Mouse (Mus musculus) embryonic stem cell, embryonic (primary cell): Measurements from ENCODE around the gene Hist2h3c1.

Experiments
- CTCF ChIA-PET, 4 experiments: fragments of 300-600 bp in 2 of 4; fragments of 350-600 bp in 2 of 4; sonication (Branson Sonifier 250); formaldehyde crosslinking; loops; one replicate each; lab custom pipeline; 2022; ENCODE audit warnings: inconsistent platforms in 2 of 4; lab: Charles Lee
- POLR2A ChIA-PET, 4 experiments: fragments of 300-600 bp in 2 of 4; fragments of 350-600 bp in 2 of 4; sonication (Branson Sonifier 250); formaldehyde crosslinking; loops; one replicate each; lab custom pipeline; 2022; ENCODE audit warnings: antibody characterized with exemption in 4 of 4, inconsistent platforms in 1 of 4; lab: Charles Lee

Hist2h3c1 gene

DNA sequence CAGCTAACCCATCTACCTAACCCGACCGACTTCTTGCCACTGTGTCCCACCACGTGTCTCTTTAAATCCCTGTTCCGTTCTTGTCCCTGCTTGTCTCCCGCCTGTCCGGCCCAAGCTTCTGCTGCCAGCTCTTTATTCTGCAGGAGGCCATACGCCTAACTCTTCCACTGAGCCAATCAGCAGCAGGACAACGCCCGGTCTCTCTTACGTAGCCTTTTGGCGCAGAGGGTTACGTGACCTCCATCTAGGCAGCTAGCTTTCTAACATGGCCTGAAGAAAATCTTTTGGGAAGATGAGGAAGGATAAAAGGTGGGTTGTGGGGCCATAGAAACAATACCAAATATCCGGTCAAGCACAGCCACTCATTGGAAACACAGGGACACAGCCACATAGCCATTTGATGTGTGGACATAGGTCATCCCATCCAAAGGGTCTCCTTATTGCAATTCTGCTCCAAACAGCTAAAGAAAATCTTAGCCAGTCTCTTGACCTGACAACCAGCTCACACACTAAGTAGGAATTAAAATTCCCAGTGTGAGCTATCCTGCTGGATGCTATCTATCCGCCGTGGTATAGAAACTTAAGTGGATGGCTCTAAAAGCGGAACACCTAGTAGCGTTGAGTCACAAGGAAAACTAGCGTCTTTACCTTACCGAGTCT, 15.9 kb downstream of the Hist2h3c1 start:
- CTCF ChIA-PET: interaction anchor here (0.5 to 2.9 kb wide), 20 partner anchors 13 to 297 kb away, joined by 3 to 28 read pairs (median 4); partner anchors contain the start of genes Bola1 (in 1 of the 4) and Hist2h2ab (in 1 of the 4)
- POLR2A ChIA-PET: interaction anchor here (0.5 to 3.9 kb wide), 153 partner anchors 8 to 1176 kb away, joined by 3 to 137 read pairs (median 4); partner anchors contain the start of genes Bola1 (in 4 of the 4), Hist2h2aa2 (in 4 of the 4), Hist2h2ab (in 4 of the 4) and Hist2h2ac (in 4 of the 4)

DNA sequence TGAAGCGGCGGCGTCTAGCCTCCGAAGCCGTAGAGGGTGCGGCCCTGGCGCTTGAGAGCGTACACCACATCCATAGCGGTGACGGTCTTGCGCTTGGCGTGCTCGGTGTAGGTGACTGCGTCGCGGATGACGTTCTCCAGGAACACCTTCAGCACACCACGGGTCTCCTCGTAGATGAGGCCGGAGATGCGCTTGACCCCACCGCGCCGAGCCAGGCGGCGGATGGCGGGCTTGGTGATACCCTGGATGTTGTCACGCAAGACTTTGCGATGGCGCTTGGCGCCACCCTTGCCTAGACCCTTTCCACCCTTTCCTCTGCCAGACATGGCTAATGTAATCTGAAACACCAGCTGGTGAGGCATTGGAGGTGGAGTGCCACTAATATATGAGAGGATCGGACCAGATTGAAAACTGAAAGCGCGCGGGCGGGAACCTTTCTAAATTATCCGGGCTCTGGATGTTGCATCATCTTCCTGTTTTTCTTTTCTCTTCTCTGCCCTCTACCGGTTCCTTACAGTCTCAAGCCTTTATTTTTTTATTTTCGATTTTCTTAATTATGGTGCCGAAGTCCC, 16.6 kb downstream of the Hist2h3c1 start, which contains the start of gene Hist2h4:
Hist2h4 (minus strand) TSS at position 333 of the 572 bp plus-strand sequence.
- POLR2A ChIA-PET: interaction anchor here (0.6 to 3.9 kb wide), 112 partner anchors 9 to 1177 kb away, joined by 3 to 137 read pairs (median 4); partner anchors contain the start of genes Bola1 (in 4 of the 4), Hist2h2aa2 (in 4 of the 4), Hist2h2ab (in 4 of the 4) and Hist2h2ac (in 4 of the 4)
- CTCF ChIA-PET: interaction anchor here (0.6 to 2.9 kb wide), 14 partner anchors 15 to 240 kb away, joined by 3 to 28 read pairs (median 4); partner anchors contain the start of genes Bola1 (in 2 of the 4) and Hist2h2ab (in 2 of the 4)

DNA sequence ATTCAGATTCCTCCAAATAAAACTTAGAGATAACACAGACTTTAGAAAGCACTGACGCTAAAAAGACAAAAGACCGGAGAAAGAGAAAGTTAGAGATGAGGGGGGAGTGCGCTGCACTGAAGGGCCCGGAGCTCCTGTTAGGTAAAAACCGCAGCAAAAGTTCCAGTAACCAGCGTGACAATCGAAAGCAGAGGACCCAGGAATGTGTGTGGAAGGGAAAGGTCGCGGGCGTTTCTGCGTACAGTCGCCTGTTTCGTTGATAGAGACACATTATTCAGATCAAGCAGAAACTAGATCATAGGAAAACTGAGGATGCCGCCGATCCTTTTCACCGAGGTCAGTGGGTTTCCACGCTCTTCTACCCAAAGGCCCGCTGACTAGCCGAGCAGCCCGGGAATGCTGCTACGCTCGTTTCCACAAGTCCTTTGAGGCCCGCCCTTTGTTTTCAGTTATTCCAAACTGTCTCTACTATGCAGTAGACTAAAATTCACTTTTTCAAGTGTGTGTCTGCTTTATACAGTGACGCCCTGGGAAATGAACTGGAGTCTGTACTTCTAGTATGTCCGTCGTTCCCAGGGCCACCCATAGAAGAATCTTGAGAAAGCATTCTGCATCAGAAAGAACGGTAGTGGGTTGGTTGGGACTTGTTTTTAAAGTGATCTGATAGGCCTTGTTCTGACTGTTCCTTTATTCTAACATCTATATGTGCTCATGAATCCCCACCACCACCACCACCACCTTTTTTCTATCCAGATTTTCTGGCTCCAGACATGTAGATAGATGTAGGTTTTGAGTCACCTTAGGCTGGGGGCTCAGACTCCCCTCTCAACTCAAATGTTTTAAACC, 17.3 kb downstream of the Hist2h3c1 start:
- ChIA-PET CTCF (interaction anchor here (0.6 to 2.9 kb wide), 15 partner anchors 14 to 1672 kb away, joined by 3 to 28 read pairs (median 3); partner anchors contain the start of genes Bola1 (in 2 of the 4) and Hist2h2ab (in 2 of the 4)), POLR2A (interaction anchor here (0.6 to 3.9 kb wide), 96 partner anchors 9 to 612 kb away, joined by 3 to 137 read pairs (median 4); partner anchors contain the start of genes Bola1 (in 4 of the 4), Hist2h2aa2 (in 4 of the 4), Hist2h2ab (in 4 of the 4) and Hist2h2ac (in 4 of the 4))

DNA sequence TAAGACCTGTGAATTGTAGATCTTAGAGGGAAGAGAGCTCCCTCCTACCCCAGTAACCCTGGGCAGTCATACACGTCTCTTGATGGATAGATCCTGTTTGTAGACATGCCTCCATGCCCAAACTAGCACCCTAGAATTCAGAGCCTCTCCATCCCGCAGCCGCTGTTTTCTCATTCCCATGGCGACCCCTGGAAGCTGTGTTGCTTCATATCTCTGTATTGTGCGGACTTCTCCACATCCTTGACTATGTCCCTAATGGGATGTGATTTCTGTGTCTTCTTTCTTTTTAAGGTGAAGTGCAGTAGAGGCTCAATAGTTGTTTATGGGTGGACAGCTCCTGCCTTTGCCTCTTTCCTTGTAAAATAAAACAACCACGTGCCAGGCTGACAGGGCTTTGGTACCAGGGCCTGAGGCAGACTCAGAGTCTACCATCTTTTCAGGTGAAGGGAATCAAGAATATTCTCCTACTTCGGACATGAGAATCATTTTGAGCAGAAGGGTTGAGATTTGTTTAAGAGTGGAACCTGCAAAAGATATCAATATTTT, 18.0 kb downstream of the Hist2h3c1 start:
- POLR2A ChIA-PET: interaction anchor here (0.9 to 3.9 kb wide), 26 partner anchors 10 to 276 kb away, joined by 3 to 137 read pairs (median 30); partner anchors contain the start of genes Bola1 (in 4 of the 4), Hist2h2ab (in 4 of the 4), Hist2h2aa1 (in 3 of the 4) and Hist2h2ac (in 3 of the 4)

DNA sequence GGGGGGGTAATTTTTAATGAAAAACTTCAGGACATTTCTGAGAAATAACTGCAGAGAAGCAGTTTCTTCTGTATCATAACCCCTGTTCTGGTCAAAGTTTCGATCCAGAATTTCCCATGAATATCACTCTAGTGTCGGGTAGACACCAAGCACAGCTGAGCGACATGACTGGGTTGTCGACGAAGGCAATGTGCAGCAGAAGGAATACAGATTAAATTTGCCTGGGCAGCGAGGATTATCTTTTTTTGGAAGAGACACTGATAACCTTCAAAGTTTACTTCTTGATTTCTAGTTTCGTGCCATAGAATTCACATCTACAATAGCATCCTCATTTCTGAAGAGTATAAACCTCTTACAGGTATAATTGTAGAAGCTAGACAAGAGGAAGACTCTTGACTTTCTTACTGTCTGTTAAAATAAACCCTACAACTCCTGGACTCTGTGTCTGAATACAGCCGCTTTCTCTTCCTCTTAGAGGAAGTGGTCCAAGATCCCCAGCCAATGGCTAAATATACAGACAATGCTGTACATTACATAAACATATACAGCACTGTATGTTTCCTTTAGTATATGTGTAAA, 19.7 kb downstream of the Hist2h3c1 start:
- ChIA-PET POLR2A (interaction anchor here in 3 of 4 experiments (0.5 to 5.5 kb wide), 13 partner anchors 12 to 1481 kb away, joined by 3 to 151 read pairs (median 5); partner anchors contain the start of genes Hist2h2ac (in 1 of the 3) and Hist2h2be (in 1 of the 3)), CTCF (no interaction called here)

More for the DNA sequence above, 18.0 kb downstream of the Hist2h3c1 start:
- CTCF ChIA-PET: interaction anchor here in 3 of 4 experiments (0.6 to 1.0 kb wide), 4 partner anchors 13 to 1673 kb away, joined by 3 read pairs; no protein-coding TSS in a partner anchor

DNA sequence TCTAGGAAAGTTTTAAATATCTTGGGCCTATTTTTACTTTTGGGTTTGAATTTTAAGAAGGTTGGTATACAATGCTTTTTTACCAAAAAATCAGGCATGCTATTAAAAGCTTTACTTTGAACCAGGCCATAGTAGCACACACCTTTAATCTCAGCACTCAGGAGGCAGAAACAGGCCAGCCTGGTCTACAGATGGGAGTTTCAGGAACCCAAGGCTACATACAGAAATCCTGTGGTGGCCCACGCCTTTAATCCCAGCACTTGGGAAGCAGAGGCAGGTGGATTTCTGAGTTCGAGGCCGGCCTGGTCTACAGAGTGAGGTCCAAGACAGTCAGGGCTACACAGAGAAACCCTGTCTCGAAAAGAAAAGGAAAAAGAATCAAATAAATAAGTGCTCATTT, 21.1 kb downstream of the Hist2h3c1 start:
- ChIA-PET POLR2A (interaction anchor here (0.5 to 5.5 kb wide), 27 partner anchors 9 to 309 kb away, joined by 3 to 196 read pairs (median 22); partner anchors contain the start of genes Bola1 (in 4 of the 4), Hist2h2ab (in 4 of the 4), Hist2h2ac (in 3 of the 4) and Hist2h2be (in 3 of the 4)), CTCF (interaction anchor here in 3 of 4 experiments (1.0 to 3.3 kb wide), 4 partner anchors 10 to 201 kb away, joined by 3 to 55 read pairs (median 12); no protein-coding TSS in a partner anchor)

DNA sequence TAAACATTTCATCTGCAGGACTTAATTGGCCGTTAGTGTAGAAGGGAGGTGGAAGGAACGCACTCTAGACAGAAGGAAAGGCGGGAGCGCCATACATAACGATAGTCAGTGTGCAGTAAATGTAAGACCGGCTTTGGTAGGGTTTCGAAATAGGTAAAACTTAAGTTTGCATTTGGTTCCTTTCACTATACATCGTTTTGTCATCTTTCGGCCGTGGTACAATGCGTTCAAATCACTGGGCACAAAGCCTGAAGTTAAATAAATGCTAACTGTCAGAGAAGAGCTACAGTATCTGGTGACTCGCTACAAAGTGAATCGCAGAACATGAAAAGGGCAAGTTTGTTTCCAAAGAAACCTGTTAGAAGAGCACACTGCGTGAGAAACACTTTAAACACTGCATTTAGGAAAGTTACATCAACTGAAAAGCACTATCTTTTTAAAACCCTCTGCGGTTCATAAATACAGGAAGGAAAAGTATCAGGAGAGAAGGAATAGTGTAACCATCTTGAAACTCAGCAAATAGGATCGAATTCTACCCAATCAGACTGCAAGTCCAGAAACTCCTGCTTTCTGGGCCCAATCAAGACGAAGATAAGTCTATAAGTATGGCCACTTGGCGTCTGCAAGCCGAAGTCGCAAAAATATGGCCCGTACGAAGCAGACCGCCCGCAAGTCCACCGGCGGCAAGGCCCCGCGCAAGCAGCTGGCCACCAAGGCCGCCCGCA, 21.7 kb downstream of the Hist2h3c1 start, which contains the start of gene Hist2h3b:
Hist2h3b (plus strand) TSS at position 604 of the 725 bp plus-strand sequence.
- CTCF ChIA-PET: interaction anchor here in 3 of 4 experiments (1.0 to 3.3 kb wide), 4 partner anchors 10 to 202 kb away, joined by 3 to 55 read pairs (median 12); no protein-coding TSS in a partner anchor
- POLR2A ChIA-PET: interaction anchor here (0.5 to 5.5 kb wide), 76 partner anchors 9 to 333 kb away, joined by 3 to 196 read pairs (median 8); partner anchors contain the start of genes Bola1 (in 4 of the 4), Hist2h2ab (in 4 of the 4), Hist2h2aa1 (in 3 of the 4) and Hist2h2ac (in 3 of the 4)

DNA sequence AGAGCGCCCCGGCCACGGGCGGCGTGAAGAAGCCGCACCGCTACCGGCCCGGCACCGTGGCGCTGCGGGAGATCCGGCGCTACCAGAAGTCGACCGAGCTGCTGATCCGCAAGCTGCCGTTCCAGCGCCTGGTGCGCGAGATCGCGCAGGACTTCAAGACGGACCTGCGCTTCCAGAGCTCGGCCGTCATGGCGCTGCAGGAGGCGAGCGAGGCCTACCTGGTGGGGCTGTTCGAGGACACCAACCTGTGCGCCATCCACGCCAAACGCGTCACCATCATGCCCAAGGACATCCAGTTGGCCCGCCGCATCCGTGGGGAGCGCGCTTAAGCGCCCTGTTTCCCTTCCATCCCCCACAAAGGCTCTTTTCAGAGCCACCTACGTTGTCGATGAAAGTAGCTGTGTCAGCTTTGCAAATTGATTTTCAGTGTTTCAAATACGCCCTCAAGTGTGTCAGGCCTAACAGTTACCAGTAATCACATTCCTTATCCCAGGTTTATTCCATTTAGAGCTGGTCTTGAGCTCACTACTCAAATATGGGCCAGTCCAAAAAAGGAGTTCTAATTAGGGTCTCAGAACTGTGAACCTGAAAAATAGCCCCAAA, 22.4 kb downstream of the Hist2h3c1 start:
- ChIA-PET POLR2A (interaction anchor here (0.6 to 5.5 kb wide), 191 partner anchors 9 to 1253 kb away, joined by 3 to 196 read pairs (median 5); partner anchors contain the start of genes Bola1 (in 4 of the 4), Hist2h2ab (in 4 of the 4), Hist2h2ac (in 4 of the 4) and Hist2h2be (in 4 of the 4)), CTCF (interaction anchor here (0.5 to 3.3 kb wide), 9 partner anchors 9 to 203 kb away, joined by 3 to 55 read pairs (median 6); partner anchors contain the start of genes Bola1 (in 1 of the 4) and Hist2h2ab (in 1 of the 4))

DNA sequence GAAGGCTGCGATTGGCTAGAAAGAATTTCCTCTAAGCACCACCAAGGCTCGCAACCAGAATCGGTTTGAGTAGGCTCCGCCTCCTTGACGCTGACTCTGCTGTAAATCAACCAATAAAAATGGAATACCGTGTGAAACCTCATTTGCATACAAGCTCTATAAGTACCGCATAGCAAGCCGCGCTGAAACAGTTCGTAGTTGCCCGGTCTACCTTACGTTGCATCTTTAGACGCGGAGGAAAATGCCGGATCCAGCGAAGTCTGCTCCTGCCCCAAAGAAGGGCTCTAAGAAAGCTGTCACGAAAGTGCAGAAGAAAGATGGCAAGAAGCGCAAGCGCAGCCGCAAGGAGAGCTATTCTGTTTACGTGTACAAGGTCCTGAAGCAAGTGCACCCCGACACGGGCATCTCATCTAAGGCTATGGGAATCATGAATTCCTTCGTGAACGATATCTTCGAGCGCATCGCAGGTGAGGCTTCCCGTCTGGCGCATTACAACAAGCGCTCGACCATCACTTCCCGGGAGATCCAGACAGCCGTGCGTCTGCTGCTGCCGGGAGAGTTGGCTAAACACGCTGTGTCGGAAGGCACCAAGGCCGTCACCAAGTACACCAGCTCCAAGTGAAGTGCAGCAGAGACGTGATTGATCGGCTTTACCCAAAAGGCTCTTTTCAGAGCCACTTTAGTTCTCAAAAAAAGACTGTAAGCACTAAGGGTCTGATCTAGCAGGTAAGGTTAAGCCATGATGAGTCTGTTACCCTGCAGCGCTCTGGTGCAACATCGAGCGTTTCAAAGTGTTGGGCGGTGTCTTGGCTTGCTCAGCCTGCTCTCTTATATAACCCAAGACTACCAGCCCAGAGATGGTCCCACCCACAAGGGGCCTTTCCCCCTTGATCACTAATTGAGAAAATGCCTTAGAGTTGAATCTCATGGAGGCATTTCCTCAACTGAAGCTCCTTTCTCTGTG, 23.3 kb downstream of the Hist2h3c1 start, which contains the start of gene Hist2h2bb:
Hist2h2bb (plus strand) TSS at position 242 of the 964 bp plus-strand sequence.
- ChIA-PET CTCF (interaction anchor here (0.5 to 3.3 kb wide), 10 partner anchors 8 to 310 kb away, joined by 3 to 55 read pairs (median 6); partner anchors contain the start of genes Bola1 (in 1 of the 4) and Hist2h2ab (in 1 of the 4)), POLR2A (interaction anchor here (0.5 to 5.5 kb wide), 209 partner anchors 8 to 1254 kb away, joined by 3 to 196 read pairs (median 4); partner anchors contain the start of genes Bola1 (in 4 of the 4), Hist2h2ab (in 4 of the 4), Hist2h2ac (in 4 of the 4) and Hist2h2be (in 4 of the 4))

DNA sequence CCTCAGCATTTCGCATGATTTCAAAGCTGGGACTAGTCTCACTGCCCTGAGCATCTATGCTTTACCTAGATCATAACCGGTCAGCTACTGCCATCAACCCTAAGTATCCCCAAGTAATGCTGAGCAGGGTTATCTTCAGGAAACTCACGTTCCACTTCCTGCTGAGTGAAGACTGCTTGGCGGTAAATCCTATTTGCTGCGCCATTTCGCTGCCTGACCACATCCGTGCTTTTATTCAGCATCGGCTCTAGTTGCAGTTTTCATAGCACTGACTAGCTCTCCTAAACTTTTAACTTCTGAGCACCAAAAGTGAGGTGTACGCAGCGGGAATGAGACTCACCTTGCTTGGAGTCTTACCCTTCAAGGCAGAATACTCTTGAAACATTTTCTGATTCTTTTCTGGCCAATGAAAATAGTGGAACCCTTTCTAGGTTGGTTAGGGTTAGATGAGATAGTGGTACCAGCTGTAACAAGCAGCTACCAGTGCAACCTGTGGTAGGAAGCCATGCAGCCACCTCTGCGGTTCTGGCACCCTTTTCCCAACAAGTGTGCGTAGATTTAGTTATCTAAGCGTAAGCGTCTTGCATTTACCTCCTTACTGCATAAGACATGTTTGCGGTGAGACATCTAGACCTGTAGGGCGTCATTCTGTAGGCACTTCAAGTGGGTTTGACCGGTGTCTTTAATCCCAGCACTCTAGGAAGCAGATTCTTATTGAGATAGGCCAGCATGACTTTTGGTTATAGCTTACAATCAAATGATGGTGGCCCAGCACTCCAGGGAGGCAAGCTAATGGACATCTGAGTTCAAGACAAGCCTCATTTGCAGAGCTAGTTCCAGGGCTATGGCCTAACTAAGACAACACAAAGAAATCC, 27.3 kb downstream of the Hist2h3c1 start:
- ChIA-PET CTCF (no interaction called here), POLR2A (interaction anchor here (0.5 to 6.0 kb wide), 55 partner anchors 9 to 653 kb away, joined by 3 to 92 read pairs (median 4); partner anchors contain the start of genes Hist2h4 (in 3 of the 4), Bola1 (in 2 of the 4), Hist2h2aa1 (in 2 of the 4) and Hist2h2ab (in 2 of the 4))

DNA sequence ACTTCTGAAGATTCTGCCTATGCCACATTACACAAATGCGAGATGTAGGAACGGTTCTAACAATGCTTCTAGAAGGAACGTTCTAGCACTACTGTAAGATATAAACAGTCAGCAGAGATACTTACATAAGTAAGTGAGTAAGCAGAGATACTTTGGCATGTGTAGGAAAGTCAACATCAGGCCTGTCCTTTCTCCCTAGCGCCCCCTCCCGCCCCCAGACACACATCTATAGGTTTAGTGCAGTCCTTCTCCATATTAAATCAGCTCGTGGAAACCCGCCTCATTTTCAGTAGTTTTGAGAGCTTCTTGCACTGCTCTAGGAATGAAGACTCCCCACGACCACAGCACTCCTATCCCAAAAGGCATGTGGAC, 30.9 kb downstream of the Hist2h3c1 start:
- ChIA-PET POLR2A (interaction anchor here (0.5 to 6.0 kb wide), 154 partner anchors 8 to 850 kb away, joined by 3 to 196 read pairs (median 6); partner anchors contain the start of genes Hist2h2bb (in 4 of the 4), Hist2h4 (in 4 of the 4), Hist2h2ac (in 3 of the 4) and Hist2h2be (in 3 of the 4)), CTCF (interaction anchor here (0.6 to 2.5 kb wide), 147 partner anchors 8 to 424 kb away, joined by 3 to 55 read pairs (median 4); partner anchors contain the start of genes Hist2h2bb (in 4 of the 4), Hist2h3b (in 3 of the 4), Gm16253 (in 2 of the 4) and Hist2h4 (in 2 of the 4))
